Mouse (Mus musculus): ENCODE data around the gene Cd72. TPM values are rescaled to one million over a fixed set of nuclear protein-coding genes. Genes with fewer than 3 reads are reported as not detected.

Gene Cd72
- polyA plus RNA-seq, 2 experiments = 1.3 to 4.4 TPM

DNA sequence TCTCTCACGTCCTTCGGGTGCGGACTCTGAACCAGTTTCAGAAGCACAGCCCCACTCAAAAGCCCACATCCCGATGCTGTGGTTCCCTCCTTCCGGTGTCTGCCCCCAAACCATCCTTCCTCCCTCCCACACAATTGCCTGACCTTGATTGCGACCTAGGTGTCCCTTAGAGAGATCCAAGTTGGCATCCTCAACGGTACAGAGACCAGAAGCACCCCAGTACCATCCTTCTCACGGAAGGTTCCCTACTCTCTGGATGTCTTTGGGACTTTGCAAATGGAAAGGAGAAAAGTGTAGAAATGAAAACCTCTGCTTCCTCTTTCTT lies 24.1 kb upstream of the Cd72 start:
- DNase-seq (ENCODE audit: low spot score) (no peak), ATAC-seq (ENCODE audit: low FRiP score, low read depth) (no peak)
- Histone ChIP-seq H3K36me3 (ENCODE audit: control insufficient read depth, insufficient read depth, low read length) (no peaks in the 10 kb centered on the region), H3K4me3 (replicated peaks; ENCODE audit: low read length) (peak overlapping the region; percentile 19), H3K9me3 (ENCODE audit: control insufficient read depth, low read length) (no peaks in the 10 kb centered on the region), H3K27ac (replicated peaks; ENCODE audit: low read depth, low read length) (no peak overlapping the region), H3K4me1 (ENCODE audit: control insufficient read depth, insufficient read depth, low read length) (no peaks in the 10 kb centered on the region), H3K9ac (ENCODE audit: low read depth, low read length, severe bottlenecking) (peak overlapping the region; percentile 31; the same call in 1 of the 2 replicates), H3K4me2 (replicated peaks; ENCODE audit: low read depth, low read length, severe bottlenecking) (peak overlapping the region; percentile 36), H3K27me3 (ENCODE audit: control insufficient read depth, insufficient read depth, low read length) (no peaks in the 10 kb centered on the region)
- WGBS = 53% methylated on average over 8 of the region's 8 CpGs
- TF ChIP-seq POLR2A (IDR thresholded peaks at IDR 0.05; ENCODE audit: borderline replicate concordance, extremely low read depth, insufficient read depth, insufficient read length) = no peak

DNA sequence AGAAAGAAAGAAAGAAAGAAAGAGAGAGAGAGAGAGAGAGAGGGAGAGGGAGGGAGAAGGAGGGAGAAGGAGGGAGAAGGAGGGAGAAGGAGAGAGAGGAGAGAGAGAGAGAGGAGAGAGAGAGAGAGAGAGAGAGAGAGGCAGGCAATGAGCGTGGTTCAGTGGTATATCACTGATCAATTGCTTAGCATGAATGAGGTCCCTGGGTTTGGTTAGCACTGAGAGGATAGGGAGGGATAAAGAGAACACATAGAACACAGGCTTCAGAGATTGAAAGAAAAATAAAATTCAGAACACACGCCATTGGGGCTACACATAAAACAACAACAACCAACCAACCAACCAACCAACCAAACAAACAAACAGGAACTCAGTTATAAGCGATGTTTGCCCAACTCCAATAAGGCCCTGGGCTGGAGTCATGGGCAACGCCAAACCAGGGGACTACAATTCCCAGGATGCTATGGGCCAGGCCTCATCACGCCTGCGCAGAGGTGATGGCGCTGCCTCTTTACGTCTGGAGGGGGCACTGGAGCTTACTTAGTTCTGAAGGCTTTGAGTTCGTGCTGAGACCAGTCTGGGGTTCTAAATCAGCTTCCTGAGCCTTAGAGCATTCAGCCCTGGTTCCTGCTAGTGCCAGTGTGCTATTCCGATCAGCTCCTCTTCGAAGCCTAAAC lies 23.6 kb upstream of the Cd72 start:
- Histone ChIP-seq H3K27me3 (ENCODE audit: control insufficient read depth, insufficient read depth, low read length) (no peaks in the 10 kb centered on the region), H3K9me3 (ENCODE audit: control insufficient read depth, low read length) (no peaks in the 10 kb centered on the region), H3K9ac (ENCODE audit: low read depth, low read length, severe bottlenecking) (peak overlapping the region; percentile 31; the same call in 1 of the 2 replicates), H3K4me1 (ENCODE audit: control insufficient read depth, insufficient read depth, low read length) (no peaks in the 10 kb centered on the region), H3K27ac (replicated peaks; ENCODE audit: low read depth, low read length) (no peak overlapping the region), H3K36me3 (ENCODE audit: control insufficient read depth, insufficient read depth, low read length) (no peaks in the 10 kb centered on the region), H3K4me3 (replicated peaks; ENCODE audit: low read length) (peak overlapping the region; percentile 19), H3K4me2 (replicated peaks; ENCODE audit: low read depth, low read length, severe bottlenecking) (peak overlapping the region; percentile 36)
- DNase-seq (ENCODE audit: low spot score) (peak; percentile 92), ATAC-seq (ENCODE audit: low FRiP score, low read depth) (peak; percentile 92)
- no peak for TF ChIP-seq POLR2A (IDR thresholded peaks at IDR 0.05; ENCODE audit: borderline replicate concordance, extremely low read depth, insufficient read depth, insufficient read length)
- 22% methylated on average over 11 of the region's 11 CpGs for WGBS

DNA sequence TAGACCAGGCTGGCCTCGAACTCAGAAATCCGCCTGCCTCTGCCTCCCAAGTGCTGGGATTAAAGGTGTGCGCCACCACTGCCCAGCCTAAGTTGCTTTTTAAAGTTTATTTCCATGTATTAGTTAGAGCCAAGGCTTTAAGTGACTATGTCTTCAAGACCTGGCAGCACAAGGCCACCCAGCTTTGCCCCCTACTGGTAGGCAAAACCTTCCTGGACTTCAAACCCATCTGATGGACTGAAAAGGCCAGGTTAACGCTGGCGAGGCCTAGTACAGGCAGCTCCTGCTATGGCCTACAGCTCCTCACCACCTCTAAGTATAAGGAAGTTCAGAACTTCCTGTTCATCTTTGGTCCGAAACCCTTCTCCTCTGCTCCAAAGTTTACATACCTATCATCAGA lies 22.2 kb upstream of the Cd72 start:
- Histone ChIP-seq H3K9me3 (ENCODE audit: control insufficient read depth, low read length) (no peaks in the 10 kb centered on the region), H3K4me1 (ENCODE audit: control insufficient read depth, insufficient read depth, low read length) (no peaks in the 10 kb centered on the region), H3K27ac (replicated peaks; ENCODE audit: low read depth, low read length) (no peak overlapping the region), H3K4me3 (replicated peaks; ENCODE audit: low read length) (no peak overlapping the region), H3K27me3 (ENCODE audit: control insufficient read depth, insufficient read depth, low read length) (no peaks in the 10 kb centered on the region), H3K9ac (ENCODE audit: low read depth, low read length, severe bottlenecking) (no peak overlapping the region), H3K36me3 (ENCODE audit: control insufficient read depth, insufficient read depth, low read length) (no peaks in the 10 kb centered on the region), H3K4me2 (replicated peaks; ENCODE audit: low read depth, low read length, severe bottlenecking) (no peak overlapping the region)
- no peak for DNase-seq (ENCODE audit: low spot score)
- 84% methylated on average over 6 of the region's 6 CpGs for WGBS
- no peak for ATAC-seq (ENCODE audit: low FRiP score, low read depth)
- TF ChIP-seq POLR2A (IDR thresholded peaks at IDR 0.05; ENCODE audit: borderline replicate concordance, extremely low read depth, insufficient read depth, insufficient read length) = no peak

DNA sequence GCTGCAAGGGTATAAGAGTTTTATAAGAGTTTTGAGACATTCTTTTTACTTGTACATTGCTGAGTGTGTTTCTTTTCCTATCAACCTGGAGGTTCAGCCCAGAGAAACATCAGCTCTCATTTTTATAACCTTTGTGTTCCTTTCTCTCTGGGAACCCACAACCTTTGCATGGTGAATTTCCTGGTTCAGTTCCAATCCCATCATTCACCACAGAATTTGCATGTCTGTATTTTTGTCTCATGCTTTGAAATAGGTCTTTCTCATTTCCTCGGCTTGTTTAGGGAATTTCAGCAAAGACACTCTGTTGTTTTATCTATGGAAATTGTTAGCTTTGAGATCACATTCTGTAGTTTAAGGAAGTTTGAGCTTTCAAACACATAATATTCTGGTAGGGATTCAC lies 19.2 kb upstream of the Cd72 start:
- no peak for ATAC-seq (ENCODE audit: low FRiP score, low read depth)
- no peak overlapping the region for H3K4me2 ChIP-seq (replicated peaks; ENCODE audit: low read depth, low read length, severe bottlenecking)
- no peak for TF ChIP-seq POLR2A (IDR thresholded peaks at IDR 0.05; ENCODE audit: borderline replicate concordance, extremely low read depth, insufficient read depth, insufficient read length)
- H3K27ac ChIP-seq (replicated peaks; ENCODE audit: low read depth, low read length) = no peak overlapping the region
- no peaks in the 10 kb centered on the region for H3K36me3 ChIP-seq (ENCODE audit: control insufficient read depth, insufficient read depth, low read length)
- no peaks in the 10 kb centered on the region for H3K9me3 ChIP-seq (ENCODE audit: control insufficient read depth, low read length)
- 74% methylated on average over 1 of the region's 1 CpGs for WGBS
- H3K4me3 ChIP-seq (replicated peaks; ENCODE audit: low read length) = no peak overlapping the region
- H3K9ac ChIP-seq (ENCODE audit: low read depth, low read length, severe bottlenecking) = no peak overlapping the region
- H3K27me3 ChIP-seq (ENCODE audit: control insufficient read depth, insufficient read depth, low read length) = no peaks in the 10 kb centered on the region
- H3K4me1 ChIP-seq (ENCODE audit: control insufficient read depth, insufficient read depth, low read length) = no peaks in the 10 kb centered on the region
- DNase-seq (ENCODE audit: low spot score) = no peak

DNA sequence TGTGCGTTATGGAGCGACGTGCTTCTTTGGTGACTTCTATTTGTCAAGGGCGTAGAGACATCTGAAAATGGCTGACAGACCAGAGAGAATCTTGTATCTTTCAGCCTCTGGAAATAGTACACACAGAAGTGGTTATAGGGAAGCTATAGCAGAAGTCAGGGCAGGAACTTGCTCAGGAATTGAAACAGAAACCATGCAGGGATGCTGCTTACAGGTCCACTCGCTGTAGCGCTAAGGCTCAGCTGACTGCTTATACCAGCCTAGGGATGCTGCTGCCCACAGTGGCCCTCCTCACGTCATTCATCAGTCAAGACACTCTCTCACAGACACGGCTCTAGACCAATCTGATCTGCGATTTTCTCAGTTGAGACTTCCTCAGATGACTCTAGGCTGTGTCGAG lies 15.9 kb upstream of the Cd72 start:
- Histone ChIP-seq H3K4me3 (replicated peaks; ENCODE audit: low read length) (no peak overlapping the region), H3K4me1 (ENCODE audit: control insufficient read depth, insufficient read depth, low read length) (no peaks in the 10 kb centered on the region), H3K36me3 (ENCODE audit: control insufficient read depth, insufficient read depth, low read length) (no peaks in the 10 kb centered on the region), H3K27me3 (ENCODE audit: control insufficient read depth, insufficient read depth, low read length) (no peaks in the 10 kb centered on the region), H3K27ac (replicated peaks; ENCODE audit: low read depth, low read length) (no peak overlapping the region), H3K9me3 (ENCODE audit: control insufficient read depth, low read length) (no peaks in the 10 kb centered on the region), H3K4me2 (replicated peaks; ENCODE audit: low read depth, low read length, severe bottlenecking) (no peak overlapping the region), H3K9ac (ENCODE audit: low read depth, low read length, severe bottlenecking) (no peak overlapping the region)
- WGBS = 90% methylated on average over 10 of the region's 10 CpGs
- DNase-seq (ENCODE audit: low spot score) (no peak), ATAC-seq (ENCODE audit: low FRiP score, low read depth) (no peak)
- TF ChIP-seq POLR2A (IDR thresholded peaks at IDR 0.05; ENCODE audit: borderline replicate concordance, extremely low read depth, insufficient read depth, insufficient read length) = no peak

Data from limb, embryonic 14.5 days (tissue).